23 mouse cellular contexts compared by ENCODE assay signal in genomic region chr3:127737876-127738275, GRCm38 (mm10). TPM values are rescaled to one million over a fixed set of nuclear protein-coding genes. Genes with fewer than 3 reads are reported as not detected.
DNase-seq lines count a peak whose midpoint lies in the region; ATAC-seq and TF ChIP-seq lines count a peak whose summit lies in the region.
"Had no signal": no experiment of that assay in that cellular context is flagged by ENCODE, and none has a peak within 500 bp of the region (broad histone marks: within the 10 kb centered on the region; RNA-seq: fewer than 3 reads in every experiment).

No protein-coding gene starts in this region.

- no peaks in the 10 kb centered on the region for H3K36me3 ChIP-seq in heart, embryonic 10.5 days
- H3K36me3 ChIP-seq: G1E had no signal

- ATAC-seq in Patski, result peak; percentile 79
- ATAC-seq: activated CD4-positive, CD25-positive, alpha-beta regulatory T cell, adult 4 months; CD4-positive, CD25-positive, alpha-beta regulatory T cell, adult 4 months had no signal

- POLR2A ChIA-PET in Patski (lab: Charles Lee), result no interaction called here

- TF ChIP-seq CTCF in Patski (IDR thresholded peaks at IDR 0.05), result no peak

- WGBS in heart, embryonic 10.5 days, result 85% methylated on average over 5 of the region's 5 CpGs

- no peaks in the 10 kb centered on the region for H3K4me1 ChIP-seq in heart, embryonic 10.5 days

- no peak overlapping the region for H3K4me3 ChIP-seq in heart, embryonic 10.5 days

- 0 out of 2 replicates have a peak, but pooled peaks cover 2% of the 10 kb centered on the region for H3K9me3 ChIP-seq in heart, embryonic 10.5 days

- 0 out of 2 replicates have a peak, but pooled peaks cover under 1% of the 10 kb centered on the region for H3K27me3 ChIP-seq in heart, embryonic 10.5 days (ENCODE audit: insufficient read depth, poor library complexity, severe bottlenecking)
- H3K27me3 ChIP-seq in Patski, result no peaks in the 10 kb centered on the region
- H3K27me3 ChIP-seq: CH12.LX had no signal

- DNase-seq in heart, adult 11 months, result peak; percentile 37
- DNase-seq in heart, embryonic 10.5 days (ENCODE audit: low spot score), result no peak
- DNase-seq in Muller cell, postnatal 12 days (ENCODE audit: inconsistent ontology term), result peak; percentile 69
- peak; percentile 41 for DNase-seq in Patski (ENCODE audit: low read depth, low spot score)
- no peak for DNase-seq in urinary bladder, postnatal 25 days (ENCODE audit: low spot score)
- DNase-seq in layer of hippocampus, postnatal 36 days, result no peak
- DNase-seq: adrenal gland, adult 2 months; adrenal gland, adult 8-10 months; adrenal gland, postnatal 10 days; adrenal gland, postnatal 14 days; adrenal gland, postnatal 25 days; adrenal gland, postnatal 36 days; B cell, adult 2 months; cerebellum, adult 11 months; cerebellum, adult 11-12 months; cerebellum, adult 18-20 months; cerebellum, adult 2 months; cerebellum, adult 8-10 months had no signal

- in situ Hi-C loops in Patski (cut with MboI; ENCODE audit: low pct_unique_long_range_greater_than_20kb), result no loop called here

- no peak overlapping the region for H3K27ac ChIP-seq in heart, embryonic 10.5 days

- CTCF ChIA-PET in Patski (lab: Charles Lee), result no interaction called here

RNA-seq across cellular contexts. Expression of gene Alpk1, which starts 42.5 kb away (rescaled TPM):
- 0.92 and 1.0 TPM in 2 replicates for polyA plus RNA-seq in heart, embryonic 10.5 days (2016; fragmentation: Nextera tagmentation; extraction: Ambion mirVana)
- 16.5 TPM for polyA plus RNA-seq in Patski (2021)
- 1 to 10 TPM; 7.8 to 7.9 TPM for total RNA-seq in layer of hippocampus, postnatal 36 days (2021)

RNA-seq across cellular contexts. Expression of gene Tifa, which starts 51.7 kb away (rescaled TPM):
- polyA plus RNA-seq in heart, embryonic 10.5 days (2016; fragmentation: Nextera tagmentation; extraction: Ambion mirVana), result 2.0 and 2.6 TPM in 2 replicates
- polyA plus RNA-seq in Patski (2021), result 86.0 TPM
- 1 to 10 TPM; 6.6 to 7.7 TPM for total RNA-seq in layer of hippocampus, postnatal 36 days (2021)
- total RNA-seq: ES-E14 had no signal

Comparison
In these comparisons a context has a peak if more than half of its experiments do, and no peak if none do; other contexts are left out.
1. DNase-seq: peak in heart, adult 11 months (single experiment), Muller cell, postnatal 12 days (single experiment) and Patski (single experiment); none in heart, embryonic 10.5 days (single experiment), urinary bladder, postnatal 25 days (single experiment) and layer of hippocampus, postnatal 36 days (0 of 2).
2. RNA of gene Tifa, which starts 51.7 kb away (polyA plus RNA-seq): 86.0 TPM in Patski (single experiment); 2.0 to 2.6 TPM in heart, embryonic 10.5 days; every median in the first group is over 10 times any median in the second.